Mouse (Mus musculus) adrenal gland, adult (tissue): ENCODE measurements at regions not wholly inside any gene's neighbourhood (a gene's known extent, or its start where the extent isn't known, plus 50 kb on each side); places are given as distances from the start of the nearest gene placed in this dataset.
"Not testable (repeated sequence)": the region's sequence is repeated elsewhere in the genome, so short reads cannot be mapped to it uniquely, and the experiment has no call there.

ENCODE experiments used
- DNase-seq, 2 experiments: peaks; one replicate each; pipeline ENCODE4 v3.0.0; 2022 to 2023; ENCODE audit warnings: low spot score in 1 of 2; ENCODE audit not compliant: inconsistent age in 2 of 2

DNA sequence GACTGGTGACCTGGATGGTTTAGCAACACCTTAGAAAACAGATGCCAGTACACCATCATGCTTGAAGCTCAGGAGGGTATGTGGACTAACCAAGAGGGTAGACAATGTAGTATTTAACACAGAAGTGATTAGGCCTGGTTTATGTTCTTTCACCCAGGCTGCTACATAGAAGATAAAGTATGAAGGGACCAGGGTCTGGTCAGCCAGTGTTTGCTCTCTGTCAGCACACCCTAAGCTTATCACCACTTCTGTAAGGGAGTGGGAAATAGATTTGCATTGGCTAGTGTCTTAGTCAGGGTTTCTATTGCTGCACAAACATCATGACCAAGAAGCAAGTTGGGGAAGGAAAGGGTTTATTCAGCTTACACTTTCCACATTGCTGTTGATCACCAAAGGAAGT lies 133.9 kb upstream of the Tas2r119 start:
- no peak for DNase-seq

DNA sequence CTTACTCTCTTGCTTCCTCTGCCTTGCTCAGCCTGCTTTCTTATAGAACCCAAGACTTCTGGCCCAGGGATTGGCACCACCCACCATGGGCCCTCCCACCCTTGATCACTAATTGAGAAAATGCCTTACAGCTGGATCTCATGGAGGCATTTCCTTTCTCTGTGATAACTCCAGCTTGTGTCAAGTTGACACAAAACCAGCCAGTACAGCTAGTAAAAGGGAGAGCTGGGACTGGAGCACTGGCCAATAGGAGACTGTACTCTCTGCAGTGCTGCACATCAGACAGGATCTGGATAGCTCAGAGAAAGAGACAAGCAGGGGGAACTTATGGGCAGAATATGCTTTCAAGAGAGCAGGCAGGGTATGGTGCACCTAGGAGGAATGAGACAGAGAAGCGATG lies 133.4 kb upstream of the Tas2r119 start:
- not testable (repeated sequence) for DNase-seq

DNA sequence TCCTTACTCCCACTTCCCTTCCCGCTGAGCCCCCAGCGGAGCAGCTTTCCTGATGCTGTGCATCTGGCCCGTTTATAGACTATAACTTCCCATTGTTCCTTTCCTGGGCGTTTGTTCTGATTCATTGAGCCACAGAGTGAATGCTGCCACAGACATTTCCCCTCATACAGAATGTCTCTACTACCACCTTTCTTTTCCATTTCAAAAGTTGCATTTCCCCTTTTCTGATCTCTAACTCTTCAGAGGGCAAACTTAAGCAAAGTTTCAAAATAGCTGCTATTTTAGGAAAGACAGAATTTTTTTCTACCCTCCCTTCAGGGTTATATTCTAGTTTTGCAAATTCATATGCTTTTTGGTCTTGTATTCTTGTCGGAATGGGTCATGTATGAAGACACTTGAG lies 128.3 kb upstream of the Tas2r119 start:
- DNase-seq = no peak

DNA sequence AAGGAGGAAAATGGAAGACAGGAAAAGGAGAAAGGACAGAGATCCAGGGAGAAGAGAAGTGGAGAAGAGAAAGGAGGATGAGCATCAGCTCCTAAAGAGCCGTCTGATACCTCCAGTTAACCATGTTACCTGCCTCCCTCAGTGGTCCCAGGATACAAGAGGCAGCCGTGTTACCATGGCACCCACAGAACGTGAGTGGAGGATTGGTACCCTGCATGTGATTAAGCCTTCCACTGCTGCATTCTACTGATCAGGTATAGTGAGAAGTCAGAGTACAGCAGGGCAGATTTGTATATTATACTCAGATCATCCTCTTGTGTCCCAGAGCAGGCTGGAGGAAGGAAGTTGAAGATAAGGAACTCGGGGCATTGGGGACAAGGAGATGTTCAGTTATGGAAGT lies 115.5 kb upstream of the Tas2r119 start:
- no peak for DNase-seq

DNA sequence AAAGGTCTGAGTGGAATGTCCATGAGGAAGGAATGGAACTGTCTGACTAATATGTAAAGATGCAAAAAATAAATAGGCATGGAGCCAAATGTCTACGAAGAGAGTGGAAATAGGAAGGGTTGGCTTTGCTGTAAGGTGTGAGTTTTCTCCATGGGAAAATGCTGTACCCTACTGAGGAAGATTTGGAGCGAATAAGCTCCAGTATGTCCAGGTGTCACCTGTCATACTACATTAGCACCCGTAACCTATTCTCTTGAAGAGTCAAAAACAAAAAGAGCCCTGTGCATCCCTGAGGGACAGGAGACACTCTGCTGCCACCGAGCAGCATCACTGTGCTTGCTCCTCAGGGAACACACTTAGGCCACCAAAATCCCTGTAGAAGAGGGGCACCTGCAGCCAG lies 95.0 kb upstream of the Tas2r119 start:
- DNase-seq = no peak

DNA sequence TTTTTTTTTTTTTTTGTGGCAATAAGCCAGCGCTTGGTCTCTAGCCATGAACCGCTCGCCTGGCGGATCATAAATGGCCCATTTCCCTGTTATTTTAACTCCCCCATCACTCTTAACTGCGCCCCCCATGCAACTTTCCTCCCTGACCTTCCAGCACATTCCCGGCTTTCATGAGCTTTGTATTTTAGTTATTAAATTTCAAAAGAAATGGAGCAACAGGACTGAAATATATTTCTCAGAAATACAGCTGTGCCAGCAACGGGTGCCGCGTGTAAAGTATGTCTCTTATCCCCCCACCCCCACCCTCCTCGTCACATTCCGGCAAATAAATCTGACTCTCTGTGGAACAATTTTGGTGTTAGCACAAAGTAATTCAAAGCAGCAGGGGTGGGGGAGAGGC lies 83.2 kb upstream of the Tas2r119 start:
- no peak for DNase-seq

DNA sequence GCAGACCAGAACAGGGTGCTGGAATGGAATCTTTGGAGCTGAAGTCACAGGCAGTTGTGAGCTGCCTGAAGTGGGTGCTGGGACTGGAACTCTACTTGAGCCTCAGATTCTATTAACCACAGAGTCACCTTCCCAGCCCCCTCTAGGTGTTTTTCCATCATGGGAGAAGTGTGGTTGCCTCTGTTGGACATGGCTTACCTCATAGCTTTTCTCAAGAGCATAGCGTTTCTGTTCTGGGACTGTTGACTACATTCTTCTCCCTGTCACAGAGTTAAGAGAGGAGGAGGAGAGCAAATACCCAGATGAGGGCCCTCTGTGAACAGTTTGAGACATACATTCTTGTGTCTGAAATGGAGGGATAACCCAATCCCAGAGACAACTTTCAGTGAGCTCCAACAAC lies 81.5 kb upstream of the Tas2r119 start:
- no peak for DNase-seq

DNA sequence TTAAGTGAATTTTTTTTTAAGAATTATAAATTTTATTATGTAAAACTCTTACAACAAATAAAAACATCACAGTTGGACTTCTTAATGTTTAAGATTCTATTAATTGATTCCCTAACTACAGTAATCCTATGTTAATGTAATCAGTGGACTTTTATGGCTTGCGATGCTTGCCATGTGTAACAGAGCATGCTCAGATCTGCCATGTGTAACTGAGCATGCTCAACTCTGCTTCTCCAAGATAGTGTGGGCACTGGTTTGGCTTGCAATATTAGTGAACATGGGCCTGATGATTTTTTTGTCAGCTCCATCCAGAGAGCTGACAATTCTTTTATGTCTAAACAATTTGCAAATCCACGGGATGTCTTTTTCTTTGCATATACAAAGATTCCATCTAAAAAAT lies 66.4 kb upstream of the Tas2r119 start:
- DNase-seq = no peak
